18 mouse cellular contexts compared by ENCODE assay signal in genomic region chr12:99795921-99796320, GRCm38 (mm10).
DNase-seq lines count a peak whose midpoint lies in the region; ATAC-seq and TF ChIP-seq lines count a peak whose summit lies in the region.
"Had no signal": no experiment of that assay in that cellular context is flagged by ENCODE, and none has a peak within 500 bp of the region (broad histone marks: within the 10 kb centered on the region; RNA-seq: fewer than 3 reads in every experiment).

No protein-coding gene starts in this region.

- H3K36me3 ChIP-seq in lung, postnatal 0 days (ENCODE audit: insufficient read depth, low read length): no peaks in the 10 kb centered on the region
- H3K36me3 ChIP-seq: kidney, embryonic 15.5 days; limb, embryonic 12.5 days; neural tube, embryonic 13.5 days had no signal

- H3K27ac ChIP-seq in lung, postnatal 0 days (ENCODE audit: low read length): no peak overlapping the region
- H3K27ac ChIP-seq: kidney, embryonic 15.5 days; neural tube, embryonic 13.5 days had no signal

- H3K4me1 ChIP-seq in lung, postnatal 0 days (ENCODE audit: insufficient read depth, low read depth, low read length): no peaks in the 10 kb centered on the region
- H3K4me1 ChIP-seq: neural tube, embryonic 13.5 days had no signal

- TF ChIP-seq EP300 in lung, postnatal 0 days (IDR thresholded peaks at IDR 0.05): no peak

- 76% methylated on average over 2 of the region's 2 CpGs for WGBS in lung, postnatal 0 days

- TF ChIP-seq CTCF in lung, postnatal 0 days (IDR thresholded peaks at IDR 0.05): no peak

- peak; percentile 20 for DNase-seq in lung, postnatal 0 days (ENCODE audit: low spot score)
- DNase-seq in lung, adult 18-20 months: no peak
- peak; percentile 56 for DNase-seq in CD4-positive, CD25-positive, alpha-beta regulatory T cell, adult 2 months (ENCODE audit: low read depth, low spot score)
- DNase-seq in c-Kit-positive CD71-negative TER-119-negative erythroid progenitor cells, embryonic 14.5 days (ENCODE audit: low read depth): peak; percentile 13
- peak; percentile 72 for DNase-seq in naive thymus-derived CD4-positive, alpha-beta T cell, adult 2 months (ENCODE audit: low read depth)
- DNase-seq in frontal cortex, postnatal 10 days (ENCODE audit: low spot score in 2 of 2): no peak
- no peak for DNase-seq in layer of hippocampus, adult 18-20 months (ENCODE audit: low spot score in 2 of 2)
- DNase-seq: adrenal gland, adult 2 months; cerebellum, adult 2 months; embryo, embryonic 11 days; heart, postnatal 4 days; spleen, adult 18-20 months; thymus, postnatal 36 days had no signal

- H3K4me2 ChIP-seq in lung, postnatal 0 days (replicated peaks; ENCODE audit: low read depth, low read length): no peak overlapping the region
- H3K4me2 ChIP-seq: heart, embryonic 11.5 days; kidney, embryonic 15.5 days; limb, embryonic 12.5 days; neural tube, embryonic 13.5 days had no signal

- no peak for ATAC-seq in lung, postnatal 0 days
- ATAC-seq: forebrain, embryonic 14.5 days had no signal

- no peak overlapping the region for H3K9ac ChIP-seq in lung, postnatal 0 days (replicated peaks; ENCODE audit: low read depth)
- H3K9ac ChIP-seq: kidney, embryonic 15.5 days; limb, embryonic 12.5 days; neural tube, embryonic 13.5 days had no signal

- H3K27me3 ChIP-seq in lung, postnatal 0 days (replicated peaks; ENCODE audit: insufficient read depth, low read length): no peaks in the 10 kb centered on the region
- H3K27me3 ChIP-seq: kidney, embryonic 15.5 days; limb, embryonic 12.5 days; neural tube, embryonic 13.5 days had no signal

- H3K4me3 ChIP-seq in lung, postnatal 0 days (ENCODE audit: low read depth, low read length): no peak overlapping the region
- H3K4me3 ChIP-seq: kidney, embryonic 15.5 days; limb, embryonic 12.5 days; neural tube, embryonic 13.5 days had no signal

- H3K9me3 ChIP-seq in lung, postnatal 0 days (ENCODE audit: low read length): no peaks in the 10 kb centered on the region
- H3K9me3 ChIP-seq: kidney, embryonic 15.5 days; limb, embryonic 12.5 days; neural tube, embryonic 13.5 days had no signal

Comparison
In these comparisons a context has a peak if more than half of its experiments do, and no peak if none do; other contexts are left out.
1. DNase-seq: peak in lung, postnatal 0 days (single experiment), CD4-positive, CD25-positive, alpha-beta regulatory T cell, adult 2 months (single experiment), c-Kit-positive CD71-negative TER-119-negative erythroid progenitor cells, embryonic 14.5 days (single experiment) and naive thymus-derived CD4-positive, alpha-beta T cell, adult 2 months (single experiment); none in lung, adult 18-20 months (0 of 2), frontal cortex, postnatal 10 days (0 of 2) and layer of hippocampus, adult 18-20 months (0 of 2).